Mouse (Mus musculus) brown adipose tissue, adult 24 weeks (tissue): ENCODE measurements around the gene Synpo2. TPM values are rescaled to one million over a fixed set of nuclear protein-coding genes. Genes with fewer than 3 reads are reported as not detected.

ENCODE experiments used
- H3K27ac ChIP-seq: fragments of 200-500 bp; replicated peaks from 2 replicates; pipeline ENCODE4 v1.5.1; 2012; ENCODE audit warnings: low read depth, mild to moderate bottlenecking, low read length
- H3K4me1 ChIP-seq: fragments of 200-500 bp; 2 replicates; pipeline ENCODE4 v1.6.1; 2012; ENCODE audit warnings: low read length, mixed read lengths; ENCODE audit not compliant: control insufficient read depth, insufficient read depth, insufficient read length
- H3K4me3 ChIP-seq: fragments of 200-500 bp; 2 replicates; pipeline ENCODE4 v1.5.1; 2012; ENCODE audit warnings: low read depth, mild to moderate bottlenecking, low read length, moderate library complexity; ENCODE audit not compliant: insufficient read depth
- polyA plus RNA-seq: library from polyadenylated mRNA; stranded (reverse); fragments of >200 nt; gene quantifications from 2 replicates; pipeline ENCODE4 v1.2.4, GENCODE M21; 2012; ENCODE audit not compliant: missing spikeins, insufficient read depth, insufficient read length

Gene Synpo2
- polyA plus RNA-seq, 1 experiment = 7.4 TPM

- Histone ChIP-seq H3K4me3 (no peak overlapping the region), H3K27ac (no peak overlapping the region)
These were observed 1.6 kb downstream of the Synpo2 start for GRCm38 (mm10) chr3:123234191-123234836.

GRCm38 (mm10) chr3:123231639-123232038 is 4.3 kb downstream of the Synpo2 start:
- Histone ChIP-seq H3K4me3 (no peak overlapping the region), H3K27ac (0 out of 2 replicates have a peak overlapping the region, but pooled peaks have one; percentile 56), H3K4me1 (no peaks in the 10 kb centered on the region)

More at GRCm38 (mm10) chr3:123234191-123234836, 1.6 kb downstream of the Synpo2 start:
- no peaks in the 10 kb centered on the region for H3K4me1 ChIP-seq

- Histone ChIP-seq H3K4me1 (no peaks in the 10 kb centered on the region), H3K27ac (no peak overlapping the region), H3K4me3 (no peak overlapping the region)
These were observed 8.7 kb downstream of the Synpo2 start for GRCm38 (mm10) chr3:123227276-123227675.

GRCm38 (mm10) chr3:123218646-123219045 is 17.3 kb downstream of the Synpo2 start:
- Histone ChIP-seq H3K4me3 (no peak overlapping the region), H3K4me1 (no peaks in the 10 kb centered on the region), H3K27ac (no peak overlapping the region)

- H3K4me1 ChIP-seq = 0 out of 2 replicates have a peak, but pooled peaks cover 2% of the 10 kb centered on the region
- H3K27ac ChIP-seq = no peak overlapping the region
- H3K4me3 ChIP-seq = no peak overlapping the region
These were observed 27.1 kb downstream of the Synpo2 start for GRCm38 (mm10) chr3:123208891-123209290.

GRCm38 (mm10) chr3:123207386-123207785 is 28.6 kb downstream of the Synpo2 start:
- H3K4me1 ChIP-seq = 0 out of 2 replicates have a peak, but pooled peaks cover 2% of the 10 kb centered on the region
- no peak overlapping the region for H3K27ac ChIP-seq
- no peak overlapping the region for H3K4me3 ChIP-seq

- no peak overlapping the region for H3K4me3 ChIP-seq
- no peak overlapping the region for H3K27ac ChIP-seq
- 0 out of 2 replicates have a peak, but pooled peaks cover 2% of the 10 kb centered on the region for H3K4me1 ChIP-seq
These were observed 30.5 kb downstream of the Synpo2 start for GRCm38 (mm10) chr3:123205485-123205884.

- H3K4me3 ChIP-seq = no peak overlapping the region
- H3K4me1 ChIP-seq = 0 out of 2 replicates have a peak, but pooled peaks cover 2% of the 10 kb centered on the region
- 0 out of 2 replicates have a peak overlapping the region, but pooled peaks have one; percentile 7 for H3K27ac ChIP-seq
These were observed 30.9 kb downstream of the Synpo2 start for GRCm38 (mm10) chr3:123205065-123205464.

GRCm38 (mm10) chr3:123204658-123205057 is 31.3 kb downstream of the Synpo2 start:
- 0 out of 2 replicates have a peak, but pooled peaks cover 2% of the 10 kb centered on the region for H3K4me1 ChIP-seq
- H3K4me3 ChIP-seq = no peak overlapping the region
- H3K27ac ChIP-seq = 0 out of 2 replicates have a peak overlapping the region, but pooled peaks have one; percentile 7

GRCm38 (mm10) chr3:123201798-123202197 is 34.2 kb downstream of the Synpo2 start:
- H3K4me3 ChIP-seq = no peak overlapping the region
- H3K4me1 ChIP-seq = 0 out of 2 replicates have a peak, but pooled peaks cover 2% of the 10 kb centered on the region
- no peak overlapping the region for H3K27ac ChIP-seq

- H3K4me3 ChIP-seq = no peak overlapping the region
- H3K4me1 ChIP-seq = no peaks in the 10 kb centered on the region
These were observed 42.2 kb downstream of the Synpo2 start for GRCm38 (mm10) chr3:123193740-123194139.

GRCm38 (mm10) chr3:123191602-123192001 is 44.3 kb downstream of the Synpo2 start:
- peaks cover 9% of the 10 kb centered on the region for H3K4me1 ChIP-seq
- no peak overlapping the region for H3K4me3 ChIP-seq
- no peak overlapping the region for H3K27ac ChIP-seq

More at GRCm38 (mm10) chr3:123193740-123194139, 42.2 kb downstream of the Synpo2 start:
- H3K27ac ChIP-seq = no peak overlapping the region

- H3K4me3 ChIP-seq = no peak overlapping the region
- H3K27ac ChIP-seq = no peak overlapping the region
- peaks cover 9% of the 10 kb centered on the region for H3K4me1 ChIP-seq
These were observed 45.6 kb downstream of the Synpo2 start for GRCm38 (mm10) chr3:123190329-123190728.

- 0 out of 2 replicates have a peak overlapping the region, but pooled peaks have one; percentile 17 for H3K27ac ChIP-seq
- peaks cover 9% of the 10 kb centered on the region for H3K4me1 ChIP-seq
These were observed 46.1 kb downstream of the Synpo2 start for GRCm38 (mm10) chr3:123189826-123190225.

GRCm38 (mm10) chr3:123188616-123189230 is 47.2 kb downstream of the Synpo2 start:
- H3K4me1 ChIP-seq = peaks cover 9% of the 10 kb centered on the region
- peak overlapping the region; percentile 73 for H3K27ac ChIP-seq
- H3K4me3 ChIP-seq = no peak overlapping the region

More at GRCm38 (mm10) chr3:123189826-123190225, 46.1 kb downstream of the Synpo2 start:
- no peak overlapping the region for H3K4me3 ChIP-seq
